In the genomic region with DNA sequence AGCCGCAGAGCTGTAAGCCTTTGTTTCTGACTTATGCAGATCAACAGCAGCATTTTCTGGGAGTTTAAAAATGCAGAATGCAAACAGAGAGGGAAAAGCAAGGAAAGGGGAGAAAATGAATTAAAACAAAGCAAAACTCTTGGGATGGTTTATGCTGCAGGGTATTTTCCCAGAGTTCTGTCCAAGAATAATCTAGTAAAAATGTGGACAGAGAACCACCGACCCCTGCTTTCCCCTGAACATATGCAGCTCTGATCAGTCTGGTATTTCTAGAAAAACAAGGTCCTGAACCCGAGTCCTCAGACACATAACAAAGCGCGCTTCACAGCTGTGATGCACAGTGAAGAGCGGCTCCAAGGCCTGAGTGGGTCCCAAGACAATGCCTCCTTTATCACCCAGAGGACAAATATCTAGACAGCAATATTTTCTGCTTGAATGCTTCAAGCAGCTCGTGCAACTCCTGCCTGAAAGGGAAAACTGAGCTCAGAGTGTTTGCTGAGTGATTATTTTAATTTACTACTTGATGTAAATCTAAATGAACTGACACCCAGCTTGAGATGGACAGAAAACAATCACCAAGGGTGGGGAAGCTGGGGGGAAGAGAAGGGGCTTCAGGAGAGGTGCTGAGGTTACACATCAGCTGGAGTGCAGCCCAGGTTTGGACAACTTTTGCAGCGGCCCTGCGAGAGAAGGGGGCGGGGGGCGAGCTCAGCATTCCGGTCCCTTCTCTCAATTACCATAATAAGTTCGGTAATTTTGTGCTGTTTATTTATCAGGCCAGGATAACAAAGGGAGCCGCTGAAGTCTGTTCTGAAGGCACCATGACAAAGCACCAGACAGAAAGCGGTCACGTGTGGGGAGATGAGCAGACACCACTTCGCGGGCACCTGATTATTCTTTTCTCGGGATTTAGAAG, we compare ENCODE assay signal across 8 mouse cellular contexts.
DNase-seq lines count a peak whose midpoint lies in the region; ATAC-seq and TF ChIP-seq lines count a peak whose summit lies in the region.

No protein-coding gene starts in this region.

- 0 out of 2 replicates have a peak overlapping the region, but pooled peaks have one; percentile 30 for H3K9ac ChIP-seq in heart, embryonic 12.5 days
- H3K9ac ChIP-seq in hindbrain, postnatal 0 days (replicated peaks; ENCODE audit: low read length): peak overlapping the region; percentile 37; the same call in 1 of the 2 replicates
- peak overlapping the region; percentile 51 for H3K9ac ChIP-seq in midbrain, embryonic 11.5 days (ENCODE audit: low read length)

- 0 out of 2 replicates have a peak, but pooled peaks have one; percentile 25 for ATAC-seq in heart, embryonic 12.5 days (ENCODE audit: insufficient number of reproducible peaks, low FRiP score)
- peak; percentile 63 for ATAC-seq in hindbrain, postnatal 0 days
- peak; percentile 93 for ATAC-seq in midbrain, embryonic 11.5 days (ENCODE audit: low FRiP score)
- no peak; the same call in 1 of the 2 replicates for ATAC-seq in megakaryocyte progenitor cell, adult 5-6 weeks (replicated peaks; ENCODE audit: poor library complexity)

- H3K4me1 ChIP-seq in heart, embryonic 12.5 days (replicated peaks): peaks cover 18% of the 10 kb centered on the region
- H3K4me1 ChIP-seq in hindbrain, postnatal 0 days (ENCODE audit: insufficient read depth, low read length): peaks cover 10% of the 10 kb centered on the region; the same call in 1 of the 2 replicates
- H3K4me1 ChIP-seq in midbrain, embryonic 11.5 days (ENCODE audit: control insufficient read depth, insufficient read depth, low read length): peaks cover 15% of the 10 kb centered on the region

- DNase-seq in heart, adult 11 months: no peak
- peak; percentile 86 for DNase-seq in embryo, embryonic 10 days (ENCODE audit: low spot score)
- peak; percentile 48 for DNase-seq in hindbrain, postnatal 0 days (ENCODE audit: low spot score)
- DNase-seq in midbrain, embryonic 11.5 days (ENCODE audit: low spot score, missing footprints): peak; percentile 93
- no peak for DNase-seq in T-cell, adult 2 months (ENCODE audit: low spot score)
- DNase-seq in thymus, postnatal 25 days: no peak

- H3K4me2 ChIP-seq in heart, embryonic 12.5 days: peak overlapping the region; percentile 82
- H3K4me2 ChIP-seq in hindbrain, postnatal 0 days (ENCODE audit: low read depth, low read length): peak overlapping the region; percentile 72
- peak overlapping the region; percentile 43 for H3K4me2 ChIP-seq in midbrain, embryonic 11.5 days

- H3K9me3 ChIP-seq in heart, embryonic 12.5 days (replicated peaks): no peaks in the 10 kb centered on the region
- no peaks in the 10 kb centered on the region for H3K9me3 ChIP-seq in hindbrain, postnatal 0 days (ENCODE audit: low read length)
- H3K9me3 ChIP-seq in midbrain, embryonic 11.5 days (ENCODE audit: control insufficient read depth, low read length): no peaks in the 10 kb centered on the region

- no peaks in the 10 kb centered on the region for H3K36me3 ChIP-seq in heart, embryonic 12.5 days
- no peaks in the 10 kb centered on the region for H3K36me3 ChIP-seq in hindbrain, postnatal 0 days (ENCODE audit: insufficient read depth, low read length)
- no peaks in the 10 kb centered on the region for H3K36me3 ChIP-seq in midbrain, embryonic 11.5 days (ENCODE audit: control insufficient read depth, insufficient read depth, low read length)

- peak overlapping the region; percentile 43 for H3K4me3 ChIP-seq in heart, embryonic 12.5 days
- H3K4me3 ChIP-seq in hindbrain, postnatal 0 days (ENCODE audit: low read length): peak overlapping the region; percentile 38
- H3K4me3 ChIP-seq in midbrain, embryonic 11.5 days (ENCODE audit: low read depth, low read length): peak overlapping the region; percentile 24; the same call in 1 of the 2 replicates

- no peak for TF ChIP-seq CTCF in hindbrain, postnatal 0 days (IDR thresholded peaks at IDR 0.05; ENCODE audit: low read depth)

- 17% methylated on average over 19 of the region's 19 CpGs for WGBS in heart, embryonic 12.5 days
- 4% methylated on average over 19 of the region's 19 CpGs for WGBS in hindbrain, postnatal 0 days
- WGBS in midbrain, embryonic 11.5 days: 9% methylated on average over 19 of the region's 19 CpGs

- no peaks in the 10 kb centered on the region for H3K27me3 ChIP-seq in heart, embryonic 12.5 days (replicated peaks)
- H3K27me3 ChIP-seq in hindbrain, postnatal 0 days (ENCODE audit: insufficient read depth, low read length): no peaks in the 10 kb centered on the region
- no peaks in the 10 kb centered on the region for H3K27me3 ChIP-seq in midbrain, embryonic 11.5 days (ENCODE audit: control insufficient read depth, insufficient read depth, low read length)

- 0 out of 2 replicates have a peak overlapping the region, but pooled peaks have one; percentile 3 for H3K27ac ChIP-seq in heart, embryonic 12.5 days (ENCODE audit: poor library complexity, severe bottlenecking)
- H3K27ac ChIP-seq in hindbrain, postnatal 0 days: no peak overlapping the region
- H3K27ac ChIP-seq in midbrain, embryonic 11.5 days (ENCODE audit: low read depth, low read length): peak overlapping the region; percentile 62

Comparison
In these comparisons a context has a peak if more than half of its experiments do, and no peak if none do; other contexts are left out.
1. DNase-seq: peak in embryo, embryonic 10 days (single experiment), hindbrain, postnatal 0 days (single experiment) and midbrain, embryonic 11.5 days (single experiment); none in heart, adult 11 months (single experiment), T-cell, adult 2 months (single experiment) and thymus, postnatal 25 days (single experiment).
2. Peak in every context shown above with its lines, with median percentiles within 50 percentile points of each other: H3K4me2 ChIP-seq, H3K4me3 ChIP-seq and H3K9ac ChIP-seq.